Mouse (Mus musculus): ENCODE results near the gene Epb41l3. TPM values are rescaled to one million over a fixed set of nuclear protein-coding genes. Genes with fewer than 3 reads are reported as not detected.

The Epb41l3 gene
- polyA plus RNA-seq, 2 experiments, result 102 to 140 TPM

- no peak for TF ChIP-seq POLR2A (IDR thresholded peaks at IDR 0.05; ENCODE audit: borderline replicate concordance, extremely low read depth, insufficient read depth, insufficient read length)
- 76% methylated on average over 11 of the region's 11 CpGs for WGBS
- DNase-seq (ENCODE audit: low spot score), result no peak
- H3K4me1 ChIP-seq (ENCODE audit: control insufficient read depth, insufficient read depth, low read length), result no peaks in the 10 kb centered on the region
- H3K27me3 ChIP-seq (ENCODE audit: control insufficient read depth, insufficient read depth, low read length), result no peaks in the 10 kb centered on the region
- H3K27ac ChIP-seq (replicated peaks; ENCODE audit: low read depth, low read length), result no peak overlapping the region
- H3K36me3 ChIP-seq (ENCODE audit: control insufficient read depth, insufficient read depth, low read length), result no peaks in the 10 kb centered on the region
- no peak overlapping the region for H3K9ac ChIP-seq (ENCODE audit: low read depth, low read length, severe bottlenecking)
- no peaks in the 10 kb centered on the region for H3K9me3 ChIP-seq (ENCODE audit: control insufficient read depth, low read length)
- H3K4me2 ChIP-seq (replicated peaks; ENCODE audit: low read depth, low read length, severe bottlenecking), result no peak overlapping the region
- H3K4me3 ChIP-seq (replicated peaks; ENCODE audit: low read length), result no peak overlapping the region
- ATAC-seq (ENCODE audit: low FRiP score, low read depth), result no peak
Measured at GRCm38 (mm10) chr17:69303579-69304274, 228.2 kb downstream of the Epb41l3 start.

- no peak for TF ChIP-seq POLR2A (IDR thresholded peaks at IDR 0.05; ENCODE audit: borderline replicate concordance, extremely low read depth, insufficient read depth, insufficient read length)
- ATAC-seq (ENCODE audit: low FRiP score, low read depth) (no peak), DNase-seq (ENCODE audit: low spot score) (no peak)
- no peak overlapping the region for H3K4me3 ChIP-seq (replicated peaks; ENCODE audit: low read length)
- H3K4me1 ChIP-seq (ENCODE audit: control insufficient read depth, insufficient read depth, low read length), result no peaks in the 10 kb centered on the region
- 59% methylated on average over 9 of the region's 9 CpGs for WGBS
- no peaks in the 10 kb centered on the region for H3K36me3 ChIP-seq (ENCODE audit: control insufficient read depth, insufficient read depth, low read length)
- no peaks in the 10 kb centered on the region for H3K9me3 ChIP-seq (ENCODE audit: control insufficient read depth, low read length)
- H3K4me2 ChIP-seq (replicated peaks; ENCODE audit: low read depth, low read length, severe bottlenecking), result no peak overlapping the region
- no peaks in the 10 kb centered on the region for H3K27me3 ChIP-seq (ENCODE audit: control insufficient read depth, insufficient read depth, low read length)
- no peak overlapping the region for H3K9ac ChIP-seq (ENCODE audit: low read depth, low read length, severe bottlenecking)
- no peak overlapping the region for H3K27ac ChIP-seq (replicated peaks; ENCODE audit: low read depth, low read length)
Measured at GRCm38 (mm10) chr17:69307636-69308035, 232.2 kb downstream of the Epb41l3 start.

GRCm38 (mm10) chr17:69309872-69310271 is 234.4 kb downstream of the Epb41l3 start:
- no peak for ATAC-seq (ENCODE audit: low FRiP score, low read depth)
- DNase-seq (ENCODE audit: low spot score), result no peak
- WGBS, result 54% methylated on average over 4 of the region's 4 CpGs

GRCm38 (mm10) chr17:69320496-69320895 is 245.0 kb downstream of the Epb41l3 start:
- TF ChIP-seq POLR2A (IDR thresholded peaks at IDR 0.05; ENCODE audit: borderline replicate concordance, extremely low read depth, insufficient read depth, insufficient read length), result no peak
- 89% methylated on average over 10 of the region's 10 CpGs for WGBS

More at GRCm38 (mm10) chr17:69309872-69310271, 234.4 kb downstream of the Epb41l3 start:
- H3K4me3 ChIP-seq (replicated peaks; ENCODE audit: low read length), result no peak overlapping the region
- no peaks in the 10 kb centered on the region for H3K27me3 ChIP-seq (ENCODE audit: control insufficient read depth, insufficient read depth, low read length)
- no peak for TF ChIP-seq POLR2A (IDR thresholded peaks at IDR 0.05; ENCODE audit: borderline replicate concordance, extremely low read depth, insufficient read depth, insufficient read length)
- no peak overlapping the region for H3K4me2 ChIP-seq (replicated peaks; ENCODE audit: low read depth, low read length, severe bottlenecking)
- H3K27ac ChIP-seq (replicated peaks; ENCODE audit: low read depth, low read length), result no peak overlapping the region
- H3K4me1 ChIP-seq (ENCODE audit: control insufficient read depth, insufficient read depth, low read length), result no peaks in the 10 kb centered on the region
- H3K9me3 ChIP-seq (ENCODE audit: control insufficient read depth, low read length), result no peaks in the 10 kb centered on the region
- no peaks in the 10 kb centered on the region for H3K36me3 ChIP-seq (ENCODE audit: control insufficient read depth, insufficient read depth, low read length)
- no peak overlapping the region for H3K9ac ChIP-seq (ENCODE audit: low read depth, low read length, severe bottlenecking)

GRCm38 (mm10) chr17:69322721-69323120 is 247.2 kb downstream of the Epb41l3 start:
- Histone ChIP-seq H3K4me1 (ENCODE audit: control insufficient read depth, insufficient read depth, low read length) (no peaks in the 10 kb centered on the region), H3K27me3 (ENCODE audit: control insufficient read depth, insufficient read depth, low read length) (no peaks in the 10 kb centered on the region), H3K4me2 (replicated peaks; ENCODE audit: low read depth, low read length, severe bottlenecking) (no peak overlapping the region), H3K9ac (ENCODE audit: low read depth, low read length, severe bottlenecking) (no peak overlapping the region), H3K9me3 (ENCODE audit: control insufficient read depth, low read length) (no peaks in the 10 kb centered on the region), H3K27ac (replicated peaks; ENCODE audit: low read depth, low read length) (no peak overlapping the region), H3K4me3 (replicated peaks; ENCODE audit: low read length) (no peak overlapping the region), H3K36me3 (ENCODE audit: control insufficient read depth, insufficient read depth, low read length) (no peaks in the 10 kb centered on the region)
- WGBS, result 89% methylated on average over 2 of the region's 2 CpGs
- DNase-seq (ENCODE audit: low spot score) (no peak), ATAC-seq (ENCODE audit: low FRiP score, low read depth) (no peak)
- no peak for TF ChIP-seq POLR2A (IDR thresholded peaks at IDR 0.05; ENCODE audit: borderline replicate concordance, extremely low read depth, insufficient read depth, insufficient read length)

More at GRCm38 (mm10) chr17:69320496-69320895, 245.0 kb downstream of the Epb41l3 start:
- no peaks in the 10 kb centered on the region for H3K36me3 ChIP-seq (ENCODE audit: control insufficient read depth, insufficient read depth, low read length)
- no peaks in the 10 kb centered on the region for H3K4me1 ChIP-seq (ENCODE audit: control insufficient read depth, insufficient read depth, low read length)
- H3K4me2 ChIP-seq (replicated peaks; ENCODE audit: low read depth, low read length, severe bottlenecking), result no peak overlapping the region
- no peak overlapping the region for H3K9ac ChIP-seq (ENCODE audit: low read depth, low read length, severe bottlenecking)
- ATAC-seq (ENCODE audit: low FRiP score, low read depth) (no peak), DNase-seq (ENCODE audit: low spot score) (no peak)
- H3K27me3 ChIP-seq (ENCODE audit: control insufficient read depth, insufficient read depth, low read length), result no peaks in the 10 kb centered on the region
- no peaks in the 10 kb centered on the region for H3K9me3 ChIP-seq (ENCODE audit: control insufficient read depth, low read length)
- no peak overlapping the region for H3K27ac ChIP-seq (replicated peaks; ENCODE audit: low read depth, low read length)
- no peak overlapping the region for H3K4me3 ChIP-seq (replicated peaks; ENCODE audit: low read length)

Other genes with a start within 250 kb of the Epb41l3 start
- gene Tmem200c, start 249.1 kb upstream of the Epb41l3 start, polyA plus RNA-seq (2012; rRNA removed), result 1.7 and 2.4 TPM in 2 replicates
- gene Tmem200c, start 249.1 kb upstream of the Epb41l3 start, polyA plus RNA-seq (2014; fragmentation: Nextera tagmentation; extraction: Ambion mirVana), result 1.3 and 1.5 TPM in 2 replicates

Data from limb, embryonic 14.5 days (tissue).